Mouse (Mus musculus) mature B cell (primary cell): ENCODE measurements around the gene Pmm1.
"Not testable (repeated sequence)": the region's sequence is repeated elsewhere in the genome, so short reads cannot be mapped to it uniquely, and the experiment has no call there.

ENCODE experiments used
- in situ Hi-C: fragments of 300-500 bp; cut with MboI; formaldehyde crosslinking; loops from 2 replicates; pipeline ENCODE4 v1.14.3; 2019

Gene Pmm1

DNA sequence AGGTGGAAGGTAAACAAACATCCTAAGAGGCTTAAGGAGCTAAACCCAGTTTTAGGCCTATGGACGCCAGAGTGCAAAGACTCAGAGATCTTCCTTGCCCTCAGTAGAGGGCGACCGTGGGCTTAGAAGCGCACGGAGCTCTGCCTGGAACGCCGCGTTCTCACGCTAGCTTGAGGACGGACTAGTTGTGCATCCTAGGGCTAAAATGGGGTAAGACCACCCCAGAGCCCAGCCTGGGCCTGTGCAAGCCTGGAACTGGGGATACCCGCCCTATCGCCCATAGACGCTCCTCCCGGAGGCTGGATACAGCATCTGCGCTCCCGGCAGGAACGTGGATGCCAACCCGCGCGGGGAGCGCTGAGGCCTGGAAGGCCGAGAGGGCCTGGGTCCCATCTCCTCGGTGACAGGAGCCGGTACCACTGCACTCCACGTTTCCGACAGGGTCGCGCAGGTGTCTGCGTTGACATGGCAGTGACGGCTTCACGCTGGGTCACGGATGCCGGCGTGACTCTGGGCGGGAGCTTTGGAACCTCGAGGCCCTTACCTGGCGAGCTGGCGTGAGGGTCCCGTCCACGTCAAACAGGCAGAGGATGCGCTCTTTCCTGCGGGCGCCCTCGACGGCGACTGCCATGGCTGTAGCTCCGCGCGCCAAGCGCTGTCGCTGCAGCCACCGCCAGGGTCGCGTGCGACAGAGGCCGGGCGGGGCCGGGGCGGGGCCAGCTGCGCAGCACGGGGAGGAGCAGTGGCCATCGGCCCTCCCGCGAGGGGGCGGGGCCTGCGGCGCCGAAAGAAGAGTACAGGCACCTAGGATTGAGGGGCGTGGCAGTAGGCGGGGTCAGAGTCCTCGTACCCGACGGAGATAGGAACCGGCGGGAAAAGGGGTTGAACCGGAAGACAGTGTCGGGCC is at the start of gene Pmm1:
Gene Pmm1, minus strand, starts transcription at position 760 of the 907 bp plus-strand sequence.
- in situ Hi-C loops: no loop called here

DNA sequence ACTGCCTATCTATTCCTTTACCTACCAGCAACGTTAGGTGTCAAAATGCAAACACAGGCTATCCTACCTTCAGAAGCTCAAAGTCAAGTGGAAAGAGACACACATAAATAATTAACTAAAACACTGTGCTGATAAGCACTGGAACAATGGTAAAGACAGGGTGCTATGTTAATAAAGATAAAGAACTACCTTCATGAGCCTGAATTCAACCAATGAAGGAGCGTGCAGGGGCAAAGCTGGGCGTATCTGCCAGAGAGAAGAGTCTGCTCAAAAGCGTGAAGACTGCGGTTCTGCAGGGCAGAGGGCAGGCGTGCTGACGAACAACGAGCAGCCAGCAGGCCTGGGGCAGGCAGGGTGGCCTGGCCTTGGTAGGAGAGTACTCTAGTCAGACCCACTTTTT is 43.5 kb upstream of the Pmm1 start:
- in situ Hi-C loops: no loop called here

DNA sequence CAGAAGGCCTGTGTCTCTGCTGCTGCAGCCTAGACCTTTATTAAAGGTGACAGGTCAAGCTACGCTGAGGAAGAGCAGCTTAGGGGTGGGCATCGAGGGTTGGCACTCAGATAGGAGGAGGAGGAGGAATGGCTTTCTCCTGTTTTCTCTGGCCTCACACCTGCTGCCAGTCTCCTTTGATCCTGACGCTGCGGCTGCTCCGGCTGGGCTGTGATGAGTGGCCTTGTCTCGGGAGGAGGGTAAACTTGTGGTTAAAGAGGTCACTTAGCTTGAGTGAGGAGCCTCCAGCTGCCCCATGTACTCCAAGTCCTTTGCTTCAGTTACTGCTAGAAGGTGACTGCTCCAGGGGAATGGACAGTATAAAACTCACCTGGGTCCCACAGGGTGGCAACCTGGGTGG is 33.3 kb upstream of the Pmm1 start:
- in situ Hi-C loops: no loop called here

DNA sequence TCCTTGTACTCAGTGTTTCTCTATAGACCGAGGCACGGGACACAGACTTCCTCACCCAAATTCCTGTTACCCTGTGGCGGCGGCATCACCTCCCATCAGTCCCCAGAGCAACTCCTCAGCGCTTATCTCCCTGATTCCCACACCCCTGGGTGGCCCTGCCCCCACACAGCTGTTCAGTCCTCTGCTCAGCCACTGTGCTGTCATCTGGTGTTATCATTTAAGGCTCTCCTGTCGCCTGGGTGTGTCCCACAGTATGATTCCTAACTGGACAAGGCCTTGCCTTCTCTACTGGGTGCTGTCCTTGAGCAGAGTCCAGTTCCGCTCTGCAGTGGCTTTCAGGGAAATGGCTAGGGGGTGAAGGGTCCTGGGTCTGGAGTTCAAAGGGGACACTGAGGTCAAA is 29.8 kb upstream of the Pmm1 start:
- in situ Hi-C loops: no loop called here

DNA sequence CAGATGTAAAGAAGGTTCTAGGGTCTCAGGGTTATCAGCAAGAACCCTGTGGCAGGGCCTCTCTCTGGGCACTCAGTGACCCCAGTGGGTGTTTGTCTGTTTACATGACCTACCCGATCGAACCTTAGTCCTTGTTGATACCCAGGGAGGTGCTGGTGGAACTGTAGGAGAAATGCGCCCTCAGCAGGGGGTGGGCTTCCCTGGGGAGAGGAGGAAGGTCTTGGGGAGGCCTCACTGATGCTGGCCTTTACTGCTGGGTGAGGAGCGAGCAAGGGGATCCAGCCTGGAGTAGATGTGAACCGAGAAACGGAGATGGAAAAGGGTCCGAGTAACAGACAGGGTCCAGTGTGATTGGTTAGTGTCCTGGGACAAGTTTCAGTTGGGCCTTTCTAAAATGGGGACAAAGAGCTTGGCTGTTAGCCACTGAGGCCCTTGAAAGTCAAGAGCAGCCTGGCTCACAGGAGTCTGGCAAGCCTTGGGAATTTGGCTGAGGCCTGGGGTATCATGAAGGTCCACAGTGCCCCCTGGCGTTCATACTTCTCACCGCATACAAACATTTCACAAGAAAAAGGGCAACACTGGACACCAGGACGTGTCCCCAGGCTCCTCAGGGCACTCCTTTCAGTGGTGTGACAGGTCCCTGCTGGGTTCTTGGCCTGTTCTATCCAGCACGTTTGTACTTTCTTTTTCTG is 28.8 kb upstream of the Pmm1 start:
- in situ Hi-C loops: no loop called here

DNA sequence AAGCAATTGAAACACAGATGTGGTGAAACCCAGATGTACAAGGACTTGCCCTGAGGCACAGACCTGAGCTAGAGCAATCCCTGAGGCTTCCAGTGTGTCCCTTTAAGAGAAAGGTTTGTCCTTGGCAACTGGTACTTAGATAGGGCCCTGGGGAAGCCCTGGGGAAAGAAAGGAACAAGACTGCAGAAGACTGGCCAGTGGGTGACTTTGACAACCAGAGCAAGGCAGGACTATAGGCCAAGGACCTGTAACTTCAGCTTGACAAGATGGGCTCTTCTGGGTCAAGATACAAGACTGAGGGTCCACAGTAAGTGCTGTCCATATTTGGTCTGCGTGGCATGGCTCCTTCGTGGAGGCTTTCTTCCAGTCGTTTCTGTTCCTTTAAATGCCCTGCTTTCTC is 26.9 kb upstream of the Pmm1 start, which contains the start of gene Xrcc6:
Gene Xrcc6, plus strand, starts transcription at position 190 of the 400 bp plus-strand sequence.
- in situ Hi-C loops: no loop called here

DNA sequence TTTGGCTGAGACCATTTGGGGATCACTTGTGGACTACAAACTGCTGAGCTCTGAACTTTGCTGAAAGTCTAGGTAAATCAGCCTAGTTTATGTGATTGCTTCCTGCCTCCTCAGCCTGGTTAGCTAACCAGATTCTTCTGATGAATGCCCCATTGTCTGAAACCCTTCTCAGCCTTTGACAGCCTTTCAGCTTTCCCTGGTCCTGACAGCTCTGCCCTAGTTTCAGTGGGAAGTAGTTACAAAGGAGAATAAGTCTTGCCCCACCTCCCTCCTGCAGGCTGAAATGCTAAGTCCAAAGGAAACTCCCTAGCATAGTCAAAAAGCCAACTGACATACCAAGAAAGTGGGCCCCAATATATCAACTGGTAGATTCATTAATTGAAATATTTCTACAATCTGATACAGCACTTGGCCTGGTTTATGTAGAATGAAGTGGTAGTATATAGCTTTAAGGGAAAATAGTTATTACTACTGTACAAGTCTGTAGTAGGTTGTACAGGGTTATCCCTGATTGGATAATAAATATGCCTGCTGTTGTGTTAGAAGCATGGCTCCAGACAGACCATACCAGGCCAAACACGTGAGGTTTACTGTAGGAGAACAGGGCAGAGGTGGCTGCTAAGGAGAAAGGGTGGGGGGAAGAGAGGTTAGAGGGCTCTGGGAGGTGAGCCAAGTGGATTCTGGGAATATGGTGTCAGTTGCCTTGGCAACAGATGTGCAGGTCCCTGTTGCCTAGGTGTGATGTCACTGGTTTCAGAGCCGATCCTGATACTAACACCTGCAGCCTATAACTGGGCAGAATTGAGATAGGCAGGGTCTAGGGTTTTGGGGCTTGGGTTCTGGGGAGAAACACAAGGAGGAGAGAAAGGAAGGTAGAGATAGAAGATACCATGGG is 24.8 kb upstream of the Pmm1 start:
- in situ Hi-C loops: no loop called here

DNA sequence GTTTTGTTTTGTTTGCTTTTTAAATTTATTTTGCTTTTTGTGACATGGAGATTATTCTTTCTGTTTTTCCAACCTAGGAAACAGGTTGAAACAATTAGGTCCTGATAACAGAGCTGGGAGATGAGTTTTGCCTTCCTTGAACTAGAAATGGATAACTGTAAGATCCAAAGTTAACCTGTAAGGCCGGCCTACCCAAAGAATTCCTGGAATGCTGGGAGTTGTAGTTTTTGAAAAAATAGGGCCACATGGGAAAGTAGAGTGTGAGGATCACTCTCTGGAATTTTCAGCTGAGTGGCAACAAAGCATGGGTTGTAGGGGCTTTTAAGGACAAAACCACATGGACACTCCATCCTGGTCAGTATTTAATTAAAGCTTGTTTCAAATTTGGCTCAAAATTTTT is 21.4 kb upstream of the Pmm1 start:
- in situ Hi-C loops: no loop called here

DNA sequence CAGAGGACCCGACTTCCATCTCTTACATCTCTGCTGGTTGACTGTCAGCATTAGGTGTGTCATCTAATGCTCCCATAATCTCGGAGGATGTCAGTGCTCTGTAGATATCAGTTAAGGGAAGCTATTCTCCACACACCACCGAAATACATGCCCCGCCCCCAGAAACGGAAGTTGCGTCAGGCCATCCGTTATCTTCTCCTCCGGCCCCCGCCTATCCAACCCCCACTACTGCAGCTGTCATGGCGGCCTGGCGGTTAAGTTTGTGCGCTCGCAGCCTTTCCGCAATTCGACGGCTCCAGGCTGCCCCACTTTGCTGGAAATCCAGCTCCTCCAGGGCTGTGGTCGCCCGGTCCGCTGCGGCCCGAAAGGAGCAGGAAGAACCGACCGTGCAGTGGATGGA is 19.6 kb upstream of the Pmm1 start, which contains the start of gene 1700029P11Rik:
Gene 1700029P11Rik, plus strand, starts transcription at position 220 of the 400 bp plus-strand sequence.
- in situ Hi-C loops: no loop called here

DNA sequence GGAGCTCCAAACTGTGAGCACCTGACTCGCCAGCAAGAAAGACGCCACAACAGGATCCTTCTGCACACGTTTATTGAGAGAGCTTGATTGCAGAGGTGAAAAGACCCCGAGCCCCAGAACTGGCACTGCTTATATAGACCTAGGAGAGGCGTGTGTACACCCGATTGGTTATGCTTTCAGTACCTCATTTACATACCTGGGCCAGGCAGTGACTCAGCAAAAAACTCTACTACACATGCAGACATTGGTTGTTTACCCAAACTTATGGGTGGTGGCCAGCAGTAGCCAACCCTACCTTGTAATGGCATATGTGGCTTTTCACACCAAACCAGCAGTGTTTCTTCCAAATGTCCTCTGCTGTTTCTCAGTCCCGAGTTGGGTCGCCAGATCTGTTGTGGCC is 14.4 kb upstream of the Pmm1 start:
- in situ Hi-C loops: not testable (repeated sequence)

DNA sequence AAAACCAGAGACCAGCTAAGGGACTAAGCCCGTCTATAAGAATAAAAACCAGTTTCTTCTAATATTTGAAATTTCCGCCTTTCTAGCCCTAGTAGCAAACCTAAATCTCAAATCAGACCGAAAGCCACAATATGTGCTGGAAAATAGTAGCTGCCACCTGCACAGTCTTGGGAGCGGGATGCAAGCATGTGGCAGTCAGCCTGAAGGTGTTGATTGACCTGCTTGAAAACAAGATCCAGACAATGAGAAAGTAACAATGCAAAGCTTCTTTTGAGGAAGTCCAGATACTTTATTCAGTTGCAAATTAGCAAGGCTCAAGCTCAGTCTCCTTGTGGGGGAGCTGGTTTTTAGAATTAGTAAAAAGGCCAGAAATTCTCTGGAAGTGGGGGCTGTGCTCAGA is 9.8 kb upstream of the Pmm1 start:
- in situ Hi-C loops: not testable (repeated sequence)

DNA sequence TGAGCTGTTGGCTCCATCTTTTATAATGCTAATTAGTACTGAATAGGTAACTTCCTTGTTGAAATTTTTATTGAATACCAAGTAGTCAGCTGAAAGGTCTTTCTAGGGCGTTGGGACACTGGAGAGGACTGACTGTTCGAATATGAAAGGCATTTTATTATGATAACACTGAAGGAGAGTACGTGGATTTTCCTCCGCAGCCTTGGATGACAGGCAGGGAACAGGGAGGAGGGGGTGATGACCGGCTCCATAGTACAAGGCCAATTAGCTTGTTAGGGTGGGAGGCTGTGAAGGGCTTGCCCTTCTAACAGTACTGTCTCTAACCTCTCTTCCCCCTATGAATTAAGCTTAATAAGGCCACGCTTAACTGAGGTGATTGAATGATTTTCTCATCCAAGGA is 8.9 kb upstream of the Pmm1 start:
- in situ Hi-C loops: not testable (repeated sequence)

DNA sequence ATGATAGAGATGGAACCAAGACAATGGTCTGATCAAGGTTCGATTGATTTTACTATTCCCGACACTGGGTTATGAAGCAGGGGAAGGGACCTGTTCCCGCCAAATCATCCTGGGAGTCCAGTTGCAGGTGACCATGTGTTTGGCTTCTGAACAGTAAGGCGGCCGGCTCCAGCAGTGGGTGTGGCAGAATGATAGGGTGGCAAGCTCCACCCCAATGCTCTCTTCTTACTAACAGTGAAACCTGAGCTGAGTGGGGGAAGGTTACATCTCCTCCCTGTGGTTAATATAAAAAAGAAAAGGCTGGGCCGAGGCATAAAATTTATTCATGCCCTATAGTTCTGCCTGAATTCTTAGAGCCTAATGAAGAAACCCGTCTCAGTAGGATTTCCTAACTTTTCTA is 8.4 kb upstream of the Pmm1 start:
- in situ Hi-C loops: no loop called here

DNA sequence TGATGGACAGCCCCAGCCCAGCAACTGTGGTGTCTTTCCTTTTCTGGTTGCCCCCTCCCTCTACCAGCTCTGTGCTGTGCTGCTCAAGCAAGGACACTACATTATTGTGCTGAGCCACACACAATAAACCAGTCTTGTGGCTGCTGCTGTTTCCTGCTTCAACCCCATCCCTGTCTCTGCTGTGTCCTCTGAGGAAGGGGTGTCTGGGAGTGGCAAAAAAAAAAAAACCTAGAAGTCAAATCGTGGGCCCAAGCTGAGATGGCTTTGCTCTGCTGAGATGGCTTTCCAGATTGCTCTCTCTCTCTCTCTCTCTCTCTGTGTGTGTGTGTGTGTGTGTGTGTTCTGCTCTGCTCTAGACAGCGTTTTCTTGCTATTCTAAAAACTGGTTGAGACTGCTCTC is 7.7 kb upstream of the Pmm1 start:
- in situ Hi-C loops: no loop called here

DNA sequence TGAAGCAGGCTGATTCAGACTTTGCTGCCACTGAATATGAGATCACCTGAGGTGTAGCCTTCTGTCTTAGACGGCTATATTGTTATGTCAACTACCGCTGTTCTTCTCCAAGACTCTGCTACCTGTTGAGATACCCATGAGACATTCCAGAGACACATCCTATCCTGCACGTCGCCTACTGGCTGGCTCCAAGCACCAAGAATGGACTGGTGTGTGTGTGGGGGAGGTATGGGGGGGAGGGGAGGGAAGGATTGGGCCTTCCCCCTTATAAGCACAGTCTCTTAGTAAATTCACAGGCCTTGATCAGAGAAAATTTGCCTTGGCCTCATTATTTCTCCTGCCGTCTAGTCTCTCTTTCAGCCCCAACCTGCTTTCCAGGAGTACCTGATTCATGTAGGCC is 7.1 kb upstream of the Pmm1 start:
- in situ Hi-C loops: no loop called here

DNA sequence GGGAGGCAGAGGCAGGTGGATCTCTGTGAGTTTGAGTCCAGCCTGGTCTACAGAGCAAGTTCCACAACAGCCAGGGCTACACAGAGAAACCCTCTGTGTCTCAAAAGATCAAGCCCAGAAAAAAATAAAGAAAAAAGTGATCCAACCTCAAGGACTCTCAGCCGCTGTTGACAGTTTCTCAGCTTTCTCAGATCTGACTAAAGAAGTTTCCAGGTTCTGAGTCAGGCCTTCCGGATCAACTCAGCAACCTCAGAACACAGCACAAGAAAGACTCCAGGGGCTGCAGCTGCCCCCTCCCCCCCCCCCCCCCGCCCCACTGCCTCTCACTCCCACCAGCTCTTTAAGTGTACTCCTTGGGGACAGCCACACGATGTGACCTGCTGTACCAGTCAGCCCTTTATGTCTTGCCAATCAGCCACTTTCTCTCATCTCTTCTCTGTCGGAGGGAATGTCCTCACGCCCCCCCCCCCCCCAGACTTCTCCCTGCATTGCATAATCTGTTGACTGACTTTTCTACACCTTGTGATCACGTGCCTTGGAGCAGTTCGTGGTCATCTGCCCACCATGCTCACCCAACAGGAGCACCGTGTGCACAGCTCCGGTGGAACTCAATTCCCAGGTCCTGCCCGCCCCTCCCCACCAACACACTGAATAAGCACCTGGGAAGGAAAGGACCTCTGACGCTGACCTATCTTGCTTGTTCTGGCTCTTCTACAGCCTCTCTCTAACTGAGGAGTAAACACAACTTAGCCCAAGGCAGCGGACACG is 5.5 kb upstream of the Pmm1 start:
- in situ Hi-C loops: no loop called here

DNA sequence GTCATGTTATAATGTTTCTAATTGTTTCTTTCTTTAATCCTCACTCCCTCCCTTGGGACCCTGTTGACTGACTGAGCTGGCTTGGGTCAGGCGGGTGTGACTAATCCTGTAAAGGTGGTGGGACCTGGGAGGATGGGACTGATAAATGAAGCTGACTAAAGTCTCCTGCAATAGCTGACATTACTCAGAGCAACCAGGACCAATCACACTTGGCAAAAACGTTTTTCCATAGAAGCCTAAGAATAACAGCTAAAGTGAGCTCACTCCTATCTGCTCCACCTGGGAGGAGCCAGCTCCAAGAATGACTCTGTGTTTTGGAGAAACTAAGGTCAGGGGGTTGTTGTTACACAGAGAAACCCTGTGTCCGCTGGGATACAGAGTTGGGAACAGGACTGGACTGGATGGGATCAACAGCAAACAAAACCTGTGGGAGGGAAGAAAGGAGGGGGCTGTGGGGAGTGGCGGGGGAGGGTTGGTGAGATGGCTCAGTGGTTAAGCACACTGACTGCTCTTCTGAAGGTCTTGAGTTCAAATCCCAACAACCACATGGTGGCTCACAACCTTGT is 4.3 kb upstream of the Pmm1 start:
- in situ Hi-C loops: no loop called here

DNA sequence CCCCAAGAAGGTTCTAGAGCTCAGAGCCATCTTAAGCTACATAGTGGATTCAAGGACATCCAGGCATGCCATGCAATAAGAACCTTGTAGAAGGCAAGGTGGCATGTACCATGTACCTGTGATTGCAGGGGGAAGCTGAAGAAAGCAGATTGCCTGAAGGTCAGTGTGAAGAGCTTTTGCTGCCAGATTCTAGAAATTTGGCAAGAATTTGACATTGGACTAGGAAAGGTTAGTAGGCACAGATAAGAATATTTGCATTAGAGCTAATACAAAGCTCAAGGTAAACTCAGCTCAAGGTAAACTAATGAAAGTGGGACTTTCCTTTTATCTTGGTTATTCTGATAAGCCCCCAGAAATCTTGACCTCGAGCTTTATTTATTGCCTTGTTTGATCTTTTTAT is 3.5 kb upstream of the Pmm1 start:
- in situ Hi-C loops: no loop called here

DNA sequence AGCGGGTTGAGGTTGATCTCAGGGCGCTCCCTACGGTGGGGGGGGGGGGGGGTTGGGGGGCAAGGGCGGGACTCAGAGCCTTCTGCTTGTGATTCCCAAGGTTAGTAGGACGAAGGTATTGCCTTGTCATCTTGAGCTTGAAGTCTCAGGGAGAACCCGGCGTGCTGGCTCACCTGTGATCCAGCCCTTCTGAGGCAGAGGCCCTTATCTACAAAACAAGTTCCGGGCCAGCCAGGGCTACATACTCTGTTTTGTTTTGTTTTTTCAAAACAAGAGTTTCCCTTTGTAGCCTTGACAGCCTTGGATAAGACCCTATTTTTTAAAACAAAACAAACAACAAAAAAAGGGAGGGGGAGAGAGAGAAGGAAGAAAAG is 335 bp upstream of the Pmm1 start:
- in situ Hi-C loops: no loop called here

DNA sequence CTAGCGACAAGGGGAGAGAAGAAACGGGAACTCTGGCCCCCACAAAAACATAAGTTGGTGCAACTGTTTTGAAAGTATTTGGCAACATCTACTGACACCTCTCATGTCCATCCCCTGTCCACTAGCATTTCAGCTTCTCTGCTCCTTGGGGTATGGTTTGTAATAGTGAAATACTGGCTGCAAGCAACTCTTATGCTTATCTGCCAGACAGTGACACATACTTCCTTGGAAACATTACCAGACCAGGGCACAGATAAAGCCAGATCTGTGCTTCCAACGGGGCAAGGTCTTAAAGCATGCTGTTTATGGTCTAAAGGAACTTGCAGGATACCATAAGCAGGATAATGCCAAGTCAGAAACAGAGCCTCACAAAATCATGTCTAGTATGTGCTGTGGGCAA is 1.8 kb downstream of the Pmm1 start:
- in situ Hi-C loops: no loop called here

DNA sequence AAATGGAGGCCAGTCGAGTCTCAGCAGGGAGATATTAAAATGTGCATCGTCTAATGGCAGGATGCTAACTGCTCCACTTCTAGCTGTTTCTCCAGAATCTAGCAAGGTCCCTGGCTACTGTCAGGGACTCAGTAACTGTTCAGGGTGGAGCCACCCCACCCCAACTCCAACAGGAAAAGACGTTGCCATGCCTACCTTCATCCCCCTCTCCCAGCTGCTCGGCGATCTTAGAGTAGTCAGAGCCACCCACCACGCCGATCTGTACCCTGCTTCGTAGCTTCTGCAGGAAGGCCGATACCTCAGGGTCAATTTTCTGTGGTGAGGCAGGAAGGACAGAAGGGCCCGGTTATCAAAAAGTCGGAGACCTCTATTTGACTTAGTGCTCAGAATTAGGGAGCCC is 3.1 kb downstream of the Pmm1 start:
- in situ Hi-C loops: no loop called here
